Mouse (Mus musculus) G1E (cell line): ENCODE data around the gene Klrb1. TPM values are rescaled to one million over a fixed set of nuclear protein-coding genes. Genes with fewer than 3 reads are reported as not detected.
"Not testable (repeated sequence)": the region's sequence is repeated elsewhere in the genome, so short reads cannot be mapped to it uniquely, and the experiment has no call there.

Experiments
- ATAC-seq: 2 replicates; pipeline ENCODE4 v1.8.0; 2016; ENCODE audit warnings: mild to moderate bottlenecking; ENCODE audit not compliant: insufficient number of reproducible peaks, poor library complexity, low FRiP score, severe bottlenecking; ENCODE audit errors: extremely low read depth
- DNase-seq: peaks from one replicate; pipeline ENCODE4 v3.0.0; 2012; ENCODE audit warnings: low spot score
- H3K27me3 ChIP-seq: 2 replicates; pipeline ENCODE4 v1.6.1; 2012; ENCODE audit warnings: mild to moderate bottlenecking, low read length, inconsistent platforms; ENCODE audit not compliant: insufficient read depth
- H3K36me3 ChIP-seq: replicated peaks from 2 replicates; pipeline ENCODE3; 2012; ENCODE audit warnings: mild to moderate bottlenecking, inconsistent platforms
- H3K4me1 ChIP-seq: 2 replicates; pipeline ENCODE4 v1.6.1; 2012; ENCODE audit warnings: low read depth, low read length, inconsistent platforms, mixed read lengths; ENCODE audit not compliant: insufficient read depth
- H3K4me3 ChIP-seq: 2 replicates; pipeline ENCODE4 v1.5.1; 2012; ENCODE audit warnings: low read depth, mild to moderate bottlenecking, inconsistent platforms, low read length, moderate library complexity, mixed read lengths
- H3K9me3 ChIP-seq: replicated peaks from 2 replicates; pipeline ENCODE4 v1.6.1; 2012; ENCODE audit warnings: inconsistent platforms
- CTCF ChIP-seq: IDR thresholded peaks from 2 replicates; pipeline ENCODE4 v1.5.1; 2012; ENCODE audit warnings: low read depth, low read length, inconsistent platforms, mixed read lengths
- GATA1 ChIP-seq: IDR thresholded peaks from 2 replicates; pipeline ENCODE4 v1.6.1; 2012; ENCODE audit warnings: borderline replicate concordance, low read length, inconsistent platforms, mixed read lengths
- GATA2 ChIP-seq: IDR thresholded peaks from 2 replicates; pipeline ENCODE4 v1.6.1; 2012; ENCODE audit warnings: low read depth, low read length, inconsistent platforms, borderline replicate concordance
- POLR2AphosphoS5 ChIP-seq: IDR thresholded peaks from 2 replicates; pipeline ENCODE4 v1.6.1; 2012; ENCODE audit warnings: low read depth, low read length, inconsistent platforms; ENCODE audit not compliant: insufficient replicate concordance
- TAL1 ChIP-seq: conservative IDR thresholded peaks from 2 replicates; pipeline ENCODE4 v1.6.1; 2012; ENCODE audit warnings: low read depth, low read length, inconsistent platforms, mixed read lengths
- polyA plus RNA-seq: library from polyadenylated mRNA; stranded (reverse); fragments of >175 nt; gene quantifications from 2 replicates; pipeline ENCODE4 v1.2.3, GENCODE M21; 2012
- total RNA-seq, 2 experiments: library from RNA; stranded (forward) in 1 of 2; stranded (reverse) in 1 of 2; fragments of 200-1000 nt in 1 of 2; fragments of >200 nt in 1 of 2; fragmentation: Nextera tagmentation in 1 of 2; gene quantifications; 2 replicates each; pipeline ENCODE4 v1.2.3; 2014 to 2017

Gene Klrb1
- total RNA-seq (2014; fragmentation: Nextera tagmentation) (not detected in 2 replicates), total RNA-seq (2017) (0.17 TPM in 1 of 2 replicates, not detected in the other), polyA plus RNA-seq (not detected in 2 replicates)

- Histone ChIP-seq H3K36me3 (no peaks in the 10 kb centered on the region), H3K4me1 (no peaks in the 10 kb centered on the region), H3K4me3 (no peak within 1 kb of the TSS), H3K27me3 (no peaks in the 10 kb centered on the region), H3K9me3 (peaks cover 11% of the 10 kb centered on the region)
- TF ChIP-seq GATA1 (no peak), GATA2 (no peak), POLR2AphosphoS5 (no peak), TAL1 (no peak), CTCF (no peak)
- DNase-seq (no peak), ATAC-seq (no peak)
Measured at GRCm38 (mm10) chr6:128722959-128723358, at the start of gene Klrb1. Gene Klrb1 (minus strand): TSS chr6:128723059.

GRCm38 (mm10) chr6:128769481-128770253, 46.8 kb upstream of the Klrb1 start:
- Histone ChIP-seq H3K4me1 (no peaks in the 10 kb centered on the region), H3K9me3 (peaks cover 21% of the 10 kb centered on the region), H3K4me3 (no peak overlapping the region), H3K36me3 (no peaks in the 10 kb centered on the region), H3K27me3 (no peaks in the 10 kb centered on the region)
- DNase-seq, result no peak
- no peak for ATAC-seq
- TF ChIP-seq GATA2 (no peak), GATA1 (no peak), CTCF (no peak), TAL1 (no peak), POLR2AphosphoS5 (no peak)

DNA sequence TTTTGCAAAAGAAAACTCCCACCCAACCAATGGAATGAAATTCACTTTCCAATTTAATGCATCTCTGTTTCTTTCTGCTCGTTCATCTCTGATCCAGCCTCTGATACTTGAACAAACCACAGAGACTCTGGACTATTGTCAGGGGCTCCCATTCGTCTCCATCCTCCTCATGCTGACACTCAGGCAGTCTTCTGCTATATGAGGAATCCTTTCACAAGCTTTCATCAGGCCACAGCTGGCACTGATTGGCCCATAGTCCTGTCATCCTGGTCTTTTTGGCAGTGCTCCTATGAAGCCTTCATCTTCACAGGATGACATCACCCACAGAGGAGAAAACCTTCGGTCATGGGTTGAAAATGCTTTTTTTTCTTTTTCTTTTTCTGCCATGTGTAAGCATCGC, 45.2 kb upstream of the Klrb1 start:
- peaks cover 19% of the 10 kb centered on the region for H3K9me3 ChIP-seq
- no peak overlapping the region for H3K4me3 ChIP-seq
- ATAC-seq, result no peak
- DNase-seq, result no peak
- H3K36me3 ChIP-seq, result no peaks in the 10 kb centered on the region
- no peaks in the 10 kb centered on the region for H3K4me1 ChIP-seq
- no peaks in the 10 kb centered on the region for H3K27me3 ChIP-seq
- no peak for TF ChIP-seq GATA1
- TF ChIP-seq POLR2AphosphoS5, result no peak
- no peak for TF ChIP-seq GATA2
- no peak for TF ChIP-seq TAL1
- TF ChIP-seq CTCF, result no peak

DNA sequence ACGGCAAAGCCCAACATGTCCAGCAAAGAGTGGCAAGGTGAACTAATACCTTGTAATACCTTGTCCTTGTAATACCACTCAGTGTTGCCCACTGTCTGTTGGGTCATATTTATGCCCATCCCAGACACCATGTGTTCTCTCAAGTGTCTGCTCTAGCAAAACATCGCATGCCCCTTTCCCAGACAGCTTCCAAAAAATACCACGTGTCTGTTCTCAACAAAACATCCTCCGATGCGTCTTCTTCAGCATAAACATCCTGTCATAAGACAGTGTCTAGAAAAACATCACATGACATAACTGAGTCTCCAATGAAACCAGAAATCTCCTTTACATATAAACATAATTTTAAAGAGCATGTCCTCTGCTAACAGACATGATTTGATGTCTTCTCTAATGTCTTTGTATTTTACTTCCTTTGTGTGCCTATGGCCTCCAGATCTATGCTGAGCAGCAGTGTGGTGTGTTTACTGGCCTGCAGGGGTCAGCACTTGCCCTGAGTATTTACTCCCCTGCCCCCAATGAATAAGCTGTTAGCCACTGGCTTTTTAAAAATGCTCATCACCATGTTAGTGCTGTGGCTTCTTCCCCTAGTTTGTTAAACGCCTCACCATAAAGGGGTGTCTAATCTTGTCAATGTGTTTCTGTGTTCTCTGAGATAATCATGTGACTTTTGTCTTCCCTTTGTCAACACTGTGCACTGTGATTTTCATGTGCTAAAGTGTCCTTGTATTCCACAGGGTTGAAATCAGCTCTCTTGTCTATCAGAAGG, 43.8 kb upstream of the Klrb1 start:
- not testable (repeated sequence) for H3K4me3 ChIP-seq, H3K36me3 ChIP-seq, ATAC-seq, H3K27me3 ChIP-seq, H3K4me1 ChIP-seq, DNase-seq
- H3K9me3 ChIP-seq, result peaks cover 16% of the 10 kb centered on the region

DNA sequence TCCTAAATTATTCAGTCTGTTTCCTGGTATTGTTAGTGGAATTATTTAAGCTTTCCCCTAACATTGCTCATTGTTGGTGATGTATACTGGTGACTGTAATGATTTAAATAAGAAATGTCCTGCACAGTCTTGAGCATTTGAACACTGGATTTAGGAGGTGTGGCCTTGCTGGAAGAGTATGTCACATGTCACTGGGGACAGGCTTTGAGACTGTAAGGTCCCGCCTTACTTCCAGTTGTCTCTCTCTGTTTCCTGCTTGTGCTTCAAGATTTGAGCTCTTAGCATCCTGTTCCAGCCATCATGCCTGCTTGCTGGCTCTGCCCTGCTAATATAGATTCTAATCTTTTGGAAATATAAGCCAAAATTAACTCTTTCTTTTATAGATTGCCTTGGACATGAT, 42.4 kb upstream of the Klrb1 start:
- no peak for TF ChIP-seq POLR2AphosphoS5
- no peak for TF ChIP-seq CTCF
- TF ChIP-seq GATA2, result no peak
- TF ChIP-seq GATA1, result no peak
- TF ChIP-seq TAL1, result no peak
- H3K36me3 ChIP-seq, result no peaks in the 10 kb centered on the region
- DNase-seq (no peak), ATAC-seq (no peak)
- no peak overlapping the region for H3K4me3 ChIP-seq
- no peaks in the 10 kb centered on the region for H3K27me3 ChIP-seq
- H3K4me1 ChIP-seq, result no peaks in the 10 kb centered on the region
- H3K9me3 ChIP-seq, result peaks cover 21% of the 10 kb centered on the region

DNA sequence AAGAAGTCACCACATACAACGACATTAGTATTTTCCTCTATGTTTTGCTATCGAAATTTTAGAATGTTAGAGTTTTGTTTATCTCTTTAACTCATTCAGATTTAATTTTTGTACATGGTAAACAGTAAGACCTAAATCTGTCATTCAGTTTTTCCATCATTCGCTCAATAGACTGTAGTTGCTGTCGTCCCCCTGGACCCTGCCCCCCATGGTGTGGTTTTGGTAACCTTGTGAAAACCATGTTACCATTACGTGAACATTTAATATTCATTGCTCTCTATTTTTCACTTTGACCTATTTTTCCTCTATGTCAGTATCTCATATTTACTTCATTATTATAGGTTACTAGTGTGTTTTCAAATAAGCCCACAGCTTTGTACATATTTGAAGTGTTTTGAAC, 41.7 kb upstream of the Klrb1 start:
- TF ChIP-seq GATA2 (no peak), TAL1 (no peak), POLR2AphosphoS5 (no peak), GATA1 (no peak), CTCF (no peak)
- DNase-seq (no peak), ATAC-seq (no peak)
- Histone ChIP-seq H3K4me3 (peak overlapping the region; percentile 61; the same call in 1 of the 2 replicates), H3K36me3 (no peaks in the 10 kb centered on the region), H3K9me3 (peaks cover 22% of the 10 kb centered on the region), H3K27me3 (no peaks in the 10 kb centered on the region), H3K4me1 (no peaks in the 10 kb centered on the region)
